Mouse (Mus musculus) layer of hippocampus, adult 18-20 months (tissue): ENCODE data around the gene Fam129c. TPM values are rescaled to one million over a fixed set of nuclear protein-coding genes. Genes with fewer than 3 reads are reported as not detected.

Experiments
- DNase-seq, 2 experiments: peaks; one replicate each; pipeline ENCODE4 v3.0.0; 2022; ENCODE audit warnings: low spot score in 2 of 2
- long read RNA-seq: library from polyadenylated mRNA; stranded (forward); transcript quantifications from one replicate; pipeline ENCODE4 v2.0.0, GENCODE M21; 2021
- total RNA-seq, 2 experiments: library from RNA; stranded (reverse); gene quantifications; 2 replicates each; pipeline ENCODE4 v1.2.3; 2021

Gene Fam129c
- 1 to 10 TPM; 2.5 to 3.1 TPM for total RNA-seq
- long read RNA-seq, partial matches to known transcripts: 0 of 2 reads
- long read RNA-seq, other reads (novel, unspliced or antisense): 2 of 2 reads

GRCm38 (mm10) chr8:71597451-71597850, at the start of gene Fam129c:
Gene Fam129c (plus strand): TSS chr8:71597648.
- DNase-seq: no peak

GRCm38 (mm10) chr8:71550754-71551153, 46.7 kb upstream of the Fam129c start:
- DNase-seq: no peak

- DNase-seq: no peak
Observed at GRCm38 (mm10) chr8:71552770-71553169, 44.7 kb upstream of the Fam129c start.

- DNase-seq: no peak
Observed at GRCm38 (mm10) chr8:71554001-71554400, 43.4 kb upstream of the Fam129c start.

GRCm38 (mm10) chr8:71554644-71555043, 42.8 kb upstream of the Fam129c start:
- DNase-seq: no peak

DNA sequence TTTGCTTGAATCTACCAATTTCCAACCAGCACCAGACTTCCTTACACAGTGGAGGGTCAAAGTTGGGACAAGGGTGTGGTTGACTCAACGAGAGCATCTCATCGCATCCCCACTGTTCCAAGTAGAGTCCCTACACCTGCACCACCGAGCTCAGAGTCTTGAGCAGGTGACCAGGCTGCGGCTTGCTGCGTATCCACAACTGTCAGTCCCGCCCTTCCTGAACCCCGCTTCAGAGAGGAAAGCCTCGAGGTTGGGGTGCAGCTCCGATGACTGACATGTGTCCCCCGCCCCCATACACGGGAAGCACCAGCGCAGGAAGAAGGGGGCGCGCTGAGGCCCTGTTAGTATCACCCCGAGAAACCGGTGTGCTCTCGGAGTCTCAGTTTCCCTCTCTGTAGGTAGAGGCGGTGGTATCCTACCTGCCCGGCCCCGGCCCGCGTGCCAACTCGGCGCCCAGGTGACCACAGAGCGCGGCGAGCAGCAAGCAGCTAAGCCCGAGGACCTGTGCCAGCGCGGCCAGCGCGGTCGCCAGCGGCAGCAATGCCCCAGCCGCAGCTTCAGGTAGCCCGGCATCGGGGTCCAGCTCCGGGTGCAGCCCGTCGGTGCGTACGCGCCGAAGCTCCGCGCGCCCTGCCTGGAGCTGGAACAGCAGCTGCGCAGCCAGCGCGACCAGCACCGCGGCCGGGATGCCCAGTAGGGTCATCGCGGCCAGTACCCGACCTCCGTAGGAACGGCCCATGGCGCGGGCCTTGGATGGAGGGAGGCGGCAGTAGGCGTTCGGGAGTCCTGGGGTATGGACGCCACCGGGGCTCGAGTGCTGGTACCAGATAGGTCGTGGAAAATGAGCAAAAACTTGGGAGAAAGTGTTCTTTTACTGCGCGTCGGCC, 39.1 kb upstream of the Fam129c start, which contains the start of gene Tmem221:
Gene Tmem221 (minus strand): TSS at position 801 of the 887 bp plus-strand sequence.
- DNase-seq: no peak

DNA sequence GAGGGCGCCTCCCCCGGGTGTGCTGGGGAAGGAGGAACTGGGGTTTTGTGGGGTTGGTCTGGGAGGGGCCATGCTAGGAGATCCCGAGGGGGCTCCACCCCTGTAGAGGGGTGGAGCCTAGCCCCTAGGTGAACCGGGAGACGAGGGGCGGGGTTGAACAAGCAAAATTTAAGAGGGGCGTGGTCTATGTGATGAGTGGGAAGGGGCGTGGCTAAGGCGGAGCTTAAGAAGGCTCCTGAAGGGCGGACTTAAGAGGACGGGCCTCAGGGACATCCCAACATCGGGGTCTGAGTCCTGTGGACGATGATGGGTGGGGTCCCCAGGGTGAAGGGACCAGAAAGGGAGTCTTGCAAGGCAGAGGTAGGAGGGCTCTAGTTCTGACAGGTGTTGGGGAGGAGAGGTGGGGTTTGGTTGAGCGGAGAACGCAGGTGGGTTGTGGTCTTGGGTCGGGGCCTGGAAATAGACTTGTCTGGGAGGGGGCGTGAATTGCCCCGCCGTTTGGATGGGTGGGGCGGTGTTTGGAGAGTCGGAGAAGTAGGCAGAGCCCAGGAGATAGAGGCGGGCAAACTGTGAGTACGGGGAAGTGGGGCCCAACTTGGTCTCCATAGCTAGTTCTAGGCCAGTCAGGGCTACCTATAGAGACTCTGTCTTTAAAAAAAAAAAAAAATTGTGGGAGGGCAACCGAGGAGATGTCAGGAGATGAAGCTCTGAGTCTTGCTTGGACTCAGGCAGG, 38.3 kb upstream of the Fam129c start:
- no peak for DNase-seq

DNA sequence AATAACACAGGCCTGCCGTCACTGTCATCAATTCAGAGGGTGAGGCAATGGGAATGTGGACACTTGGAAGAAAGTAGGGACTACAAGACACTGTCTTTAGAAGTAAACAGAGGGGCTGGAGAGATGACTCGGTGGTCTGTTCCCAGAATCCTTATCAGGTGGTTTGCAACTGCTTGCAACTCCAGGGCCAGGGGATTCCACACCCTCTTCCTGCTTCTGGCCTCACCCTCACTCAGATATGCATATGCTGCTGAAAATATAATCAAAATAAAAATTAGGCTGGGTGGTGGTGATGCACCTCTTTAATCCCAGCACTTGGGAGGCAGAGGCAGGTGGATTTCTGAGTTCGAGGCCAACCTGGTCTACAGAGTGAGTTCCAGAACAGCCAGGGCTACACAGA, 37.4 kb upstream of the Fam129c start:
- no peak for DNase-seq

- DNase-seq: no peak
Observed at GRCm38 (mm10) chr8:71560765-71561164, 36.7 kb upstream of the Fam129c start.

DNA sequence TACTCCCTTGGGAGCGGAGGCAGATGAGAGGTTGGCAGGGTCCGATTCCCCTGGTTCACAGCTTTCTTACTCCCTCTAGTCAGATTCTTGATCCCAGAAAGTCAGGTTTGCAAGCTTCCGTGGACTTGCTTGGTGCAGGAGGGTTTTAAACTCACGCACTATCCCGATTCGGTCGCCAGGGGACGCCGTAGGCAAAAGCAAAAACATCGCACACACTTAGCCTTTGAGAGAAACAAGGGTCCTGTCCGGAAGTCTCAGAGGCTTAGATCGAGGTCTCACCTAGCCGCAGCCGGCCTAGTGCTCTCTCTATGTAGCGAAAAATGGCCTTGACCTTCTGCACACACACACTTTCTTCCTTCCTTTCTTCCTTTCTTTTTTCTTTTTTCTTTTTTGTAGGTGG, 36.0 kb upstream of the Fam129c start:
- DNase-seq: peak; percentile 56 to 71

GRCm38 (mm10) chr8:71562751-71563150, 34.7 kb upstream of the Fam129c start:
- peak; percentile 40 to 68 for DNase-seq

GRCm38 (mm10) chr8:71563992-71564391, 33.5 kb upstream of the Fam129c start:
- no peak for DNase-seq

GRCm38 (mm10) chr8:71566501-71566900, 30.9 kb upstream of the Fam129c start, which contains the start of gene Nxnl1:
Gene Nxnl1 (minus strand): TSS chr8:71566601.
- DNase-seq: no peak

DNA sequence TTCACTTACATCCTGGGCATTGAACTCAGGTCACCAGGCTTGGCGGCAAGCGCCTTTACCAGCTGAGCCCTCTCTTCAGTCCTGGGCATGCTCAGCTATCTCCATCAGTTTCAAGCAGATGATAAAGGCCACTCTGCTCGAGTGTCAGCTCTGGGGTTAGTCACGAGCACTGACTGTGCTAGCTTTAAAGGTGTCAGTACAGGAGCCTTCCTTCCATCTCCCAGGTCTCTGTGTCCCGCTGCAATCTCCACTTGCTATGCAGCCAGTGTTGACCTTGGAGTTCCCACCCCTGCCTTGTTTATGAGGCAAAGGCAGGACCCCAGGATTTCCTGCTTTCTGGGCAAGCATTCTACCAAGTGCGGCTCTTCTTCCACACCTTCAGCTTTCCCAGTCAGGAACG, 29.9 kb upstream of the Fam129c start:
- no peak for DNase-seq

- DNase-seq: peak; percentile 50 to 76
Observed at GRCm38 (mm10) chr8:71568387-71568937, 29.0 kb upstream of the Fam129c start, which contains the start of gene Slc27a1. Gene Slc27a1 (plus strand): TSS chr8:71568882.

DNA sequence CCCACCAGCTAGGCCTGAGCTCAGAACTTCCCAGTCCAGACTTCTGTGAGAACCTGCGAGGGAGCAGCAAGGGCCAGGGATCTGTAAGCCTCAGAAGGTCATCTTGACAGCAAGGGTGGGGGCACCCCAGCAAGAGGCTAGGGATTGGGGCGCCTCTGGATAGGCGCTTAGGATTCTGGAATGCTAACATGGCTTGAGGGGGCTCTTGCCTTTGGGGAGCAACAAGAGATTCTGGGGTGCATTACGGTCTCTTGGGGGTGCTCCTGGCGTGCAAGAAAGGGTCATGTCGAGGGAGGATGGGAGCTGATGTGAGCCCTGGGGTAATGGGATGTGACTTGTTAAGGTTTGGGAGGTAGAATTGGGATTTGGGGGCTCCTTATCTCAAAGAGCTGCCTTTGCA, 28.5 kb upstream of the Fam129c start:
- no peak for DNase-seq

- peak; percentile 91 to 94 for DNase-seq
Observed at GRCm38 (mm10) chr8:71569366-71570290, 27.8 kb upstream of the Fam129c start.

- DNase-seq: peak; percentile 94 to 98
Observed at GRCm38 (mm10) chr8:71570291-71570954, 27.0 kb upstream of the Fam129c start.

GRCm38 (mm10) chr8:71572077-71572476, 25.4 kb upstream of the Fam129c start:
- DNase-seq: no peak
